Mouse (Mus musculus): ENCODE data around the gene Lpcat4. TPM values are rescaled to one million over a fixed set of nuclear protein-coding genes. Genes with fewer than 3 reads are reported as not detected.

Lpcat4 gene
- total RNA-seq (2014; fragmentation: Nextera tagmentation) (2.4 and 3.4 TPM in 2 replicates), total RNA-seq (2017) (8.5 TPM in 1 of 2 replicates, not detected in the other)

GRCm38 (mm10) chr2:112239212-112239934 is at the start of gene Lpcat4:
TSS of gene Lpcat4 (plus strand) at chr2:112239468.
- ATAC-seq (replicated peaks; ENCODE audit: low FRiP score, low TSS enrichment, poor library complexity, severe bottlenecking), result peak; percentile 79

DNA sequence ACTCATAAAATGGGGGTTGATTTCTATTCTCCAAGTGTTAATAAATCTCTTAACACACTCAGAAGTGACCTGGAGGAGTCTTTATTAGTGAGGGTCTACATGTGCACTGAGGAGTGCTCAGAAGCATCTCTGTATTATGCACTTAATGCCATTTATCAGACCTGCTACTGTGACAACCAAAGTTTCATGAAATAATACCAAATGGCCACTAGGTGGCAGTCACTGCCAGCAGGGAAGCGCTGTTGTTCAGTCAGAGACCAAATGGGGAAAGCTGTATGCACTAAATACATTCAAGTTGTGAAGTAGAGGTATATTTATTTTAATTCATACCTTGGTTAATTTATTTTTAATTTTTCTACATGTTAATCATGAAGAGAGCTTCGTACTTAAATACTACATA is 42.4 kb upstream of the Lpcat4 start:
- ATAC-seq (replicated peaks; ENCODE audit: low FRiP score, low TSS enrichment, poor library complexity, severe bottlenecking), result peak; percentile 96

GRCm38 (mm10) chr2:112203056-112203455 is 36.2 kb upstream of the Lpcat4 start:
- no peak for ATAC-seq (replicated peaks; ENCODE audit: low FRiP score, low TSS enrichment, poor library complexity, severe bottlenecking)

DNA sequence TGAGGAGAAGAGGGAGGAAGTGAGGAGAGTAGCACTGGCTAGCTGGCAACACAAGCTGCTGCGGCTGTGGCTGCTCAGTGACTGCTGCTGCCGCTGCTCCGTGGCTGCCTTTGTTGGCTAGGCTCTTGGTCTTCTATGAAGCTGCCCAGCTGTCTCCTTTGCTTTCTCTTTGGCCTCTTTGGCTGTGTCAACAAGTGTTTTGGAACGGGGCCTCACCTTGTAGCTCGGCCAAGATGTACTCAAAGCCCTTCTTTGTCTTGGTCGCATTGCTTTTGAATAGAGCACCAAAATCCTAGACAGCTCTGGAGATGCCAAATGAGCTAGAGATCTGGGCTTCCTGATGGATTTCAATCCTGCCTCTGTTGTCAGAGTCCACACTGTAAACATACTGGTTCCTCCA is 29.1 kb upstream of the Lpcat4 start:
- no peak for ATAC-seq (replicated peaks; ENCODE audit: low FRiP score, low TSS enrichment, poor library complexity, severe bottlenecking)

GRCm38 (mm10) chr2:112210699-112211098 is 28.6 kb upstream of the Lpcat4 start:
- no peak for ATAC-seq (replicated peaks; ENCODE audit: low FRiP score, low TSS enrichment, poor library complexity, severe bottlenecking)

GRCm38 (mm10) chr2:112215977-112216376 is 23.3 kb upstream of the Lpcat4 start:
- ATAC-seq (replicated peaks; ENCODE audit: low FRiP score, low TSS enrichment, poor library complexity, severe bottlenecking), result peak; percentile 89

GRCm38 (mm10) chr2:112217614-112218013 is 21.7 kb upstream of the Lpcat4 start:
- no peak for ATAC-seq (replicated peaks; ENCODE audit: low FRiP score, low TSS enrichment, poor library complexity, severe bottlenecking)

DNA sequence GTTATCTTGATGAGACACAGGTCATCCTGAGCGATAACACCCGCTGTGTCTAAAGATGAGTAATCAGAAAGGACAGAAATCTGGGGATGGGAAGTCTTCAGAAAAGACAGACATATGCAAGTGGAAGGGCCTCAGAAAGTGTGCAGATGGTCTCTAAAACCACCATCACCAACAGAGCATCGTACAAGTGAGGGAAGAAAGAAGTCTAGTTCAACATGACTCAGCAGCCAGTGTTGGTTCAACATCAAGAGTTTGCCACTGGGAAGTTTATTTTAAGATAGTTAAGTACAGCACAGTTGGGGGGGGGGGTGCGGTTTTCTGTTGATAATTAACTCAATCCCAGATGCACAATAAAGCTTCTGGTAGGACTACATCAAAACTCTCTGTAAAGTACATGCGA is 18.4 kb upstream of the Lpcat4 start:
- ATAC-seq (replicated peaks; ENCODE audit: low FRiP score, low TSS enrichment, poor library complexity, severe bottlenecking), result no peak

DNA sequence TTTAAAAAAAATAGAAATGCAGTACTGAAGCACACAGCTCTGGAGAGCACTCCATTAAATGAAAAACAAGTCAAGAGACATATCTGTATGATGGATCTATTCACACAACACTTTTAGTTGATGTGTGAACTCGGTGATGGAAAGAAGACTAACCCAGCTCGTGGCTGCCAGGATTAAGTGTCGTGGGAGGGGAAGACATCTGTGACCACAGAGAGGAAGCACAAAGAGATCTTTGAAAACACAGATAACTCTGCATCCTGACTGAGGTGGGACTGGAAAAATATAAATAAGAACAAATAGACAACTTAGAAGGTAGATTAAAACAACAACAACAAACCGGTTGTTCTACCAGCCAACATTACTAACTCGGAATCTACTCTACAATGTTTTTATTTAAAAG is 16.7 kb upstream of the Lpcat4 start:
- no peak for ATAC-seq (replicated peaks; ENCODE audit: low FRiP score, low TSS enrichment, poor library complexity, severe bottlenecking)

DNA sequence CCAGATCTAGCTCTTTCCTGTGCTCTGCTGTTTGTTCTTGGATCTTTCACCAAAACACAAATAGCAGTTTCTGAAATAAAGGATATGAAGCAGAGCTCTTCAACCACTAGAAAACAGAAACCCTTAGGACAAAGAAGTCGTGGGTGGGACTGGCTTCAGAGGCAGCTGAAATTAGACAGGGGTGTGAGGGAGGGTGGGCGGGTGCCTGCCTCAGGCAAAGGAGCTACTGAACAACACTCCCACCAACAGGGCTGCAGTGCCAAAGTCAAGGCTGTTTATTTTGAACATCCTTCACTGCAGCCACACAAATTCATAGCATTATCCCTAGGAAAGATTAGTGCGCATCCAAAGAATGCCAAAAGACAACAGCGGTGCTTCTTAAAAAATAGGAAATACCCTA is 14.9 kb upstream of the Lpcat4 start:
- ATAC-seq (replicated peaks; ENCODE audit: low FRiP score, low TSS enrichment, poor library complexity, severe bottlenecking), result no peak

DNA sequence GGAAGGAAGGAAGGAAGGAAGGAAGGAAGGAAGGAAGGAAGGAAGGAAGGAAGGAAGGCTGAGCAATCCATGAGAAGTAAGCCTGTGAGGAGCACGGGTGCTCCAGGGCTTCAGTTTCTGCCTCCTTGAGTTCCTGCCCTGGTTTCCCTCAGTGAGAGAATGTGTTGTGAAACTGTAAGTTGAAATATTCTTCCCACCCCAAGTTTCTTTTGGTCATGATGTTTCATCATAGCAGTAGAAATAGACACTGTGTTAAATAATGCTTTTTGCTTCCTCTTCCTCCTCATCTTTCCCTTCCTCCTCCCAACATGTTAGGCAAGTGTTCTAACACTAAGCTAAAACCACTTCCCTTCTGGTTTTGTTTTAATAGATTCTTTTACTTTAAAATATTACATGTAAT is 6.6 kb upstream of the Lpcat4 start:
- ATAC-seq (replicated peaks; ENCODE audit: low FRiP score, low TSS enrichment, poor library complexity, severe bottlenecking), result no peak

- no peak for ATAC-seq (replicated peaks; ENCODE audit: low FRiP score, low TSS enrichment, poor library complexity, severe bottlenecking)
Observed at GRCm38 (mm10) chr2:112236620-112237019, 2.6 kb upstream of the Lpcat4 start.

- no peak for ATAC-seq (replicated peaks; ENCODE audit: low FRiP score, low TSS enrichment, poor library complexity, severe bottlenecking)
Observed at GRCm38 (mm10) chr2:112238006-112238405, 1.3 kb upstream of the Lpcat4 start.

DNA sequence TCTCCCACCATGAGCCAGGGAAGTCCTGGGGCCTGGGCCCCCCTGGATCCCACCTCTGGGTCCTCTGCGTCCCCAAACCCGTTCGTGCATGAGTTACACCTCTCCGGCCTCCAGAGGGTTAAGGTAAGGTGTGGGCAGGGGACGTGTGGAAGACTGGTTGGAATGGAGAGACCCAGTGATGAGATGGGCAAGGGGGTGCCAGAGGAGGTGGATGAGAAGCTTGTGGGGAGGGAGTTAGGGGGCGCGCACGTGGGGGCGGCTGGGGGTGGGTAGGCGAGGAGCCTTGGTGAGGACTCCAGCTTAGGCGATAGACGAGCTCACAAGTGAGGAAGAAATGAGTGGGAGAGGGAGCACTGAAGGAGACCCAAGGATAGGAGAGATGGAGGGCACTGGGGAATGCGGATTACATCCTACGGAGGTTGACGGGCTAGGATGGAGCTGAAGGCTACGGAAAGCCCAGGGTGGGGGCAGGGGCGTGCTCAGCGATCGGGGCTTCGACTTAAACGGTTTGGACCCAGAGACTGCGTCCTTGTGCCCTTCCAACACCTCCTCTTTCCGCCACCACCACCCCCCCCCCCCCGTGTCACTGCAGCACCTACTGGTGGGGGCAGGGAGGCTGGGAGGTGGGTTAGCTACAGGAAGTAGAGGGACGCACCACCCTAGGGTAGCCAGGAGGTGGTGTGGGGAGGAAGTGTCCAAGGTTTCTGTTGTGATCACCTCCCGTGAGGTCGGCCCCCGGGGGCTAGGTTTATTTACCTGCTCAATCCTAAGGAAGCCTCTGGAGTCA is 860 bp downstream of the Lpcat4 start:
- ATAC-seq (replicated peaks; ENCODE audit: low FRiP score, low TSS enrichment, poor library complexity, severe bottlenecking), result peak; percentile 29

- no peak for ATAC-seq (replicated peaks; ENCODE audit: low FRiP score, low TSS enrichment, poor library complexity, severe bottlenecking)
Observed at GRCm38 (mm10) chr2:112241787-112242186, 2.5 kb downstream of the Lpcat4 start.

GRCm38 (mm10) chr2:112245307-112245706 is 6.0 kb downstream of the Lpcat4 start:
- ATAC-seq (replicated peaks; ENCODE audit: low FRiP score, low TSS enrichment, poor library complexity, severe bottlenecking), result no peak

- ATAC-seq (replicated peaks; ENCODE audit: low FRiP score, low TSS enrichment, poor library complexity, severe bottlenecking), result no peak
Observed at GRCm38 (mm10) chr2:112246193-112246592, 6.9 kb downstream of the Lpcat4 start.

DNA sequence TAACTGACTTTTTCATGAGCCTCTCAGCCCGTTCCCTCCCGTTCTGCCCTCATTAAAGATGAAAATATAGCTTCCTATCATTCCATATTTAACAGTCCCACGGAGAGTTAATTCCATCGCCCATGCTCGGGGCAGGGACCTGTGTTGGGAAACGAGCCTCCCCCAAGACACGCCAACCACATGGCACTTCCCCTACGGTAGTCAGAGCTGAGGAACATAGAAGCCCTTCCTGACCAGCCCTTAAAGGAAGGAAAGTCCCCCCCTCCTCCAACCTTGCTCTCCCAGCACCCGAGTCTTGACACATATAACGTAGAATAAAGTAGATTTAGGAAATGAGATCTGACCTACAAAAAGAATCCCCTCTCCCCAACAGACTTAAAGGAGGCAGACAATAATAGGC is 8.1 kb downstream of the Lpcat4 start:
- ATAC-seq (replicated peaks; ENCODE audit: low FRiP score, low TSS enrichment, poor library complexity, severe bottlenecking), result no peak

DNA sequence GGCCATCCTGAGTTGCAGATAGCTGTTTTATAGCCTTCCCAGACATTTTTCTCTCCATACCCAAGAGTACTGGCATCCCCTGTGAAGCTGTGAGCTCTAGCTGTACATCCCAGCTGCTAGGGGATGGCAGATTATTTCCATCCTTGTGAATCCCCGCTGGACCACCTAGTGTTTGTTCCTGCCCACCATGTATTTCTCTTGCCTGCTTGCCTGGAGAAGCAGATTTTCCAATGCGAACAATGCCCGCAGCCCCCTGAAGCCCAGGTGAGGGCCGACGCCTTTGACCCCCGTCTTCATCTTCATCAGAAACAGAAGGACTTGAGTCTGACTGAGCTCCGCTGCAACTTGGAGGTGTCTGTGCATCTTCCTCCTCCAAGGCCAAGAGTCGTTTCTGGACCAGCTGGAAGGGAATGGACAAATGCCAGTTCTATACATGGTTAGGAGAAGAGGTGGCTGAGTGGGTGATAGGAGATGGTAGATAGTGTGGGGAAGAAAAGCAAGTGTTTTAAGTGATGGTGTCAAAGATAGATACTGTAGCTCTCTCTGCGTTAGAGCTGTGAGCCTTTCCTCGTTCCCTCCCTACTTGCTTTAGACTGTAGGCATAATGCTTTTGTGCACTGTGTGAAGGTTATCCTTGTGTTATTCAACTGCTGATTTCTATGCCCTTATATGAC is 10.6 kb downstream of the Lpcat4 start:
- ATAC-seq (replicated peaks; ENCODE audit: low FRiP score, low TSS enrichment, poor library complexity, severe bottlenecking), result no peak
